1 mouse cellular context compared by ENCODE assay signal in genomic region chr10:81393456-81394063, GRCm38 (mm10).
TF ChIP-seq lines count a peak whose summit lies in the region.

No protein-coding gene starts in this region.

TF ChIP-seq in ES-E14, 5 proteins besides CTCF, POLR2A, EP300 and RAD21 (continued from another document):
- TF ChIP-seq HCFC1 (IDR thresholded peaks at IDR 0.05; ENCODE audit: borderline replicate concordance, insufficient read depth, low read length): no peak
- no peak for TF ChIP-seq CHD2 (IDR thresholded peaks at IDR 0.05; ENCODE audit: low read depth, low read length)
- TF ChIP-seq ZC3H11A (IDR thresholded peaks at IDR 0.05; ENCODE audit: borderline replicate concordance, low read depth, low read length): no peak
